Mouse (Mus musculus) subcutaneous adipose tissue, adult 2 months (tissue): ENCODE measurements around the gene Tmem192. TPM values are rescaled to one million over a fixed set of nuclear protein-coding genes. Genes with fewer than 3 reads are reported as not detected.

Experiments used
- polyA plus RNA-seq: library from polyadenylated mRNA; depleted of rRNA; stranded (reverse); fragments of >200 nt; gene quantifications from 2 replicates; pipeline ENCODE4 v1.2.3, GENCODE M21; 2012; ENCODE audit warnings: low replicate concordance; rRNA removed

Tmem192 gene
- 55.7 and 57.7 TPM in 2 replicates for polyA plus RNA-seq

GRCm38 (mm10) chr8:64946820-64947697 lies at the start of gene Tmem192:
Tmem192 (plus strand) TSS chr8:64947185.

GRCm38 (mm10) chr8:64987731-64988130 lies 40.7 kb downstream of the Tmem192 start, which contains the start of gene Trim75:
Trim75 (minus strand) TSS chr8:64987831.

GRCm38 (mm10) chr8:65018423-65018822 lies 71.4 kb downstream of the Tmem192 start, which contains the start of the genes Trim61 and Trim60:
Trim61 (minus strand) TSS chr8:65018523.
Trim60 (minus strand) TSS chr8:65018584.

Other genes starting within 250 kb of the Tmem192 start
- gene Msmo1, start 213.4 kb upstream of the Tmem192 start, polyA plus RNA-seq, result 14.0 and 15.5 TPM in 2 replicates
- 25.9 and 30.6 TPM in 2 replicates for gene Klhl2, start 97.2 kb upstream of the Tmem192 start, polyA plus RNA-seq
- gene Trim75, start 40.6 kb downstream of the Tmem192 start, polyA plus RNA-seq, result not detected in 2 replicates
- gene Trim61, start 71.3 kb downstream of the Tmem192 start, polyA plus RNA-seq, result 0.24 TPM in 1 of 2 replicates, not detected in the other
- not detected in 2 replicates for gene Trim60, start 71.4 kb downstream of the Tmem192 start, polyA plus RNA-seq
- 0.13 and 0.44 TPM in 2 replicates for gene Apela, start 90.2 kb downstream of the Tmem192 start, polyA plus RNA-seq
- not detected in 2 replicates for gene Gm10663, start 127.8 kb downstream of the Tmem192 start, polyA plus RNA-seq
- 0.21 TPM in 1 of 2 replicates, not detected in the other for gene BC030870, start 182.4 kb downstream of the Tmem192 start, polyA plus RNA-seq